Mouse (Mus musculus) thymus, adult 2 months (tissue): ENCODE results near the gene Cma2. TPM values are rescaled to one million over a fixed set of nuclear protein-coding genes. Genes with fewer than 3 reads are reported as not detected.
"Not testable (repeated sequence)": the region's sequence is repeated elsewhere in the genome, so short reads cannot be mapped to it uniquely, and the experiment has no call there.

Experiments
- DNase-seq: peaks from one replicate; pipeline ENCODE4 v3.0.0; 2021
- H3K27ac ChIP-seq: fragments of 200-500 bp; 2 replicates; pipeline ENCODE4 v1.5.1; 2012; ENCODE audit warnings: low read length, control low read depth; ENCODE audit not compliant: control insufficient read depth, insufficient read depth
- H3K27me3 ChIP-seq: fragments of 200-500 bp; 2 replicates; pipeline ENCODE4 v1.6.1; 2012; ENCODE audit warnings: mild to moderate bottlenecking, low read length, moderate library complexity, mixed read lengths; ENCODE audit not compliant: control insufficient read depth, insufficient read depth
- H3K36me3 ChIP-seq: fragments of 200-500 bp; 2 replicates; pipeline ENCODE4 v1.6.1; 2012; ENCODE audit warnings: mild to moderate bottlenecking, low read length, moderate library complexity; ENCODE audit not compliant: control insufficient read depth, insufficient read depth
- H3K4me1 ChIP-seq: fragments of 200-500 bp; replicated peaks from 2 replicates; pipeline ENCODE4 v1.6.1; 2012; ENCODE audit warnings: low read length; ENCODE audit not compliant: control insufficient read depth, insufficient read depth
- H3K4me3 ChIP-seq: fragments of 200-500 bp; 2 replicates; pipeline ENCODE4 v1.5.1; 2012; ENCODE audit warnings: mild to moderate bottlenecking, low read length, control low read depth, moderate library complexity; ENCODE audit not compliant: control insufficient read depth, insufficient read depth
- CTCF ChIP-seq: fragments of 200-500 bp; IDR thresholded peaks from 2 replicates; pipeline ENCODE4 v1.5.1; 2012; ENCODE audit warnings: mild to moderate bottlenecking, control low read depth, low read length, moderate library complexity, borderline replicate concordance; ENCODE audit not compliant: control insufficient read depth, poor library complexity, insufficient read depth; ENCODE audit errors: extremely low read depth
- POLR2A ChIP-seq: fragments of 200-500 bp; IDR thresholded peaks from 2 replicates; pipeline ENCODE4 v1.6.1; 2012; ENCODE audit warnings: mild to moderate bottlenecking, low read length, control low read depth, moderate library complexity; ENCODE audit not compliant: control insufficient read depth, poor library complexity, insufficient read depth; ENCODE audit errors: extremely low read depth
- WGBS: fragments of 180-500 bp; shearing (Covaris S2); methylation state at CpG from one replicate; pipeline ENCODE4 v1.1.7; 2018; 5-methylcytosine and 5-hydroxymethylcytosine counted together
- polyA plus RNA-seq: library from polyadenylated mRNA; depleted of rRNA; stranded (reverse); fragments of >200 nt; gene quantifications from 2 replicates; pipeline ENCODE4 v1.2.3, GENCODE M21; 2012; rRNA removed

The Cma2 gene
- polyA plus RNA-seq, 1 experiment, result 0.28 TPM

- no peaks in the 10 kb centered on the region for H3K36me3 ChIP-seq
- WGBS, result 95% methylated on average over 1 of the region's 1 CpGs
- TF ChIP-seq CTCF (no peak), POLR2A (no peak)
- no peak overlapping the region for H3K4me3 ChIP-seq
- no peak for DNase-seq
- no peak overlapping the region for H3K27ac ChIP-seq
- H3K4me1 ChIP-seq, result no peaks in the 10 kb centered on the region
- no peaks in the 10 kb centered on the region for H3K27me3 ChIP-seq
Measured at GRCm38 (mm10) chr14:55963263-55963662, 12.5 kb downstream of the Cma2 start.

GRCm38 (mm10) chr14:55963900-55964299, 13.1 kb downstream of the Cma2 start:
- not testable (repeated sequence) for H3K4me3 ChIP-seq, H3K27ac ChIP-seq, H3K4me1 ChIP-seq, H3K27me3 ChIP-seq, H3K36me3 ChIP-seq
- DNase-seq, result peak; percentile 6
- WGBS, result 82% methylated on average over 2 of the region's 2 CpGs

- H3K4me1 ChIP-seq, H3K27ac ChIP-seq, H3K36me3 ChIP-seq, DNase-seq, H3K27me3 ChIP-seq, H3K4me3 ChIP-seq: not testable (repeated sequence)
- WGBS, result 84% methylated on average over 2 of the region's 3 CpGs
Measured at GRCm38 (mm10) chr14:55987464-55987863, 36.7 kb downstream of the Cma2 start.

- H3K4me3 ChIP-seq, result no peak overlapping the region
- TF ChIP-seq POLR2A (no peak), CTCF (no peak)
- 86% methylated on average over 3 of the region's 3 CpGs for WGBS
- no peaks in the 10 kb centered on the region for H3K36me3 ChIP-seq
- H3K27me3 ChIP-seq, result no peaks in the 10 kb centered on the region
- H3K4me1 ChIP-seq, result no peaks in the 10 kb centered on the region
- DNase-seq, result no peak
- H3K27ac ChIP-seq, result no peak overlapping the region
Measured at GRCm38 (mm10) chr14:56013147-56013546, 62.4 kb downstream of the Cma2 start.

- 84% methylated on average over 2 of the region's 2 CpGs for WGBS
- no peaks in the 10 kb centered on the region for H3K27me3 ChIP-seq
- no peak overlapping the region for H3K4me3 ChIP-seq
- H3K27ac ChIP-seq, result no peak overlapping the region
- no peaks in the 10 kb centered on the region for H3K4me1 ChIP-seq
- TF ChIP-seq CTCF, result no peak
- TF ChIP-seq POLR2A, result no peak
- no peaks in the 10 kb centered on the region for H3K36me3 ChIP-seq
- no peak for DNase-seq
Measured at GRCm38 (mm10) chr14:56013924-56014323, 63.1 kb downstream of the Cma2 start.

GRCm38 (mm10) chr14:56017671-56018070, 66.9 kb downstream of the Cma2 start, which contains the start of gene Mcpt1:
Gene Mcpt1 (plus strand): TSS chr14:56017971.
- WGBS, result 77% methylated on average over 3 of the region's 3 CpGs
- not testable (repeated sequence) for H3K27ac ChIP-seq, H3K4me1 ChIP-seq, H3K4me3 ChIP-seq, DNase-seq, H3K36me3 ChIP-seq, H3K27me3 ChIP-seq

- no peaks in the 10 kb centered on the region for H3K4me1 ChIP-seq
- WGBS, result 27% methylated on average over 1 of the region's 1 CpGs
- TF ChIP-seq POLR2A (no peak), CTCF (no peak)
Measured at GRCm38 (mm10) chr14:56019446-56019845, 68.7 kb downstream of the Cma2 start.

GRCm38 (mm10) chr14:56021305-56021704, 70.5 kb downstream of the Cma2 start:
- not testable (repeated sequence) for H3K27ac ChIP-seq, H3K36me3 ChIP-seq, H3K4me1 ChIP-seq, H3K4me3 ChIP-seq, H3K27me3 ChIP-seq, DNase-seq
- 89% methylated on average over 4 of the region's 4 CpGs for WGBS

More at GRCm38 (mm10) chr14:56019446-56019845, 68.7 kb downstream of the Cma2 start:
- no peaks in the 10 kb centered on the region for H3K27me3 ChIP-seq
- H3K36me3 ChIP-seq, result no peaks in the 10 kb centered on the region
- H3K27ac ChIP-seq, result no peak overlapping the region
- H3K4me3 ChIP-seq, result no peak overlapping the region
- DNase-seq, result no peak

Other genes starting within 250 kb of the Cma2 start
- 7.2 and 8.2 TPM in 2 replicates for gene Tgm1, start 237.1 kb upstream of the Cma2 start, polyA plus RNA-seq
- gene Rabggta, start 228.7 kb upstream of the Cma2 start, polyA plus RNA-seq, result 80.5 and 84.9 TPM in 2 replicates
- 78.9 and 93.5 TPM in 2 replicates for gene Dhrs1, start 205.3 kb upstream of the Cma2 start, polyA plus RNA-seq
- gene Nop9, start 205.3 kb upstream of the Cma2 start, polyA plus RNA-seq, result 41.5 and 43.6 TPM in 2 replicates
- 1.8 and 2.7 TPM in 2 replicates for gene Cideb, start 192.5 kb upstream of the Cma2 start, polyA plus RNA-seq
- 1.7 and 1.8 TPM in 2 replicates for gene Ltb4r2, start 189.6 kb upstream of the Cma2 start, polyA plus RNA-seq
- gene Ltb4r1, start 185.0 kb upstream of the Cma2 start, polyA plus RNA-seq, result 2.6 and 2.8 TPM in 2 replicates
- gene Adcy4, start 166.9 kb upstream of the Cma2 start, polyA plus RNA-seq, result 7.4 and 11.2 TPM in 2 replicates
- 66.8 and 84.4 TPM in 2 replicates for gene Ripk3, start 162.1 kb upstream of the Cma2 start, polyA plus RNA-seq
- 2.3 and 2.7 TPM in 2 replicates for gene Nfatc4, start 127.8 kb upstream of the Cma2 start, polyA plus RNA-seq
- 2.0 and 2.1 TPM in 2 replicates for gene Nynrin, start 97.0 kb upstream of the Cma2 start, polyA plus RNA-seq
- 0.04 and 0.09 TPM in 2 replicates for gene Cbln3, start 66.6 kb upstream of the Cma2 start, polyA plus RNA-seq
- 33.7 and 35.5 TPM in 2 replicates for gene Khnyn, start 66.0 kb upstream of the Cma2 start, polyA plus RNA-seq
- gene Sdr39u1, start 50.7 kb upstream of the Cma2 start, polyA plus RNA-seq, result 50.2 and 54.8 TPM in 2 replicates
- 1.7 and 2.0 TPM in 2 replicates for gene Cma1, start 6.3 kb upstream of the Cma2 start, polyA plus RNA-seq
- 0.66 and 0.77 TPM in 2 replicates for gene Mcpt1, start 67.0 kb downstream of the Cma2 start, polyA plus RNA-seq
- gene Mcpt9, start 79.5 kb downstream of the Cma2 start, polyA plus RNA-seq, result not detected in 2 replicates
- 0.24 and 0.43 TPM in 2 replicates for gene Mcpt2, start 91.1 kb downstream of the Cma2 start, polyA plus RNA-seq
- gene Mcpt4, start 111.3 kb downstream of the Cma2 start, polyA plus RNA-seq, result 1.9 and 2.9 TPM in 2 replicates
- 0.20 TPM in 1 of 2 replicates, not detected in the other for gene Mcpt8, start 134.3 kb downstream of the Cma2 start, polyA plus RNA-seq
- gene Ctsg, start 151.6 kb downstream of the Cma2 start, polyA plus RNA-seq, result 0.09 and 0.74 TPM in 2 replicates
- not detected in 2 replicates for gene Gzme, start 169.6 kb downstream of the Cma2 start, polyA plus RNA-seq
- not detected in 2 replicates for gene Gzmd, start 181.6 kb downstream of the Cma2 start, polyA plus RNA-seq
- gene Gzmg, start 208.6 kb downstream of the Cma2 start, polyA plus RNA-seq, result not detected in 2 replicates
- not detected in 2 replicates for gene Gzmn, start 223.6 kb downstream of the Cma2 start, polyA plus RNA-seq